Mouse (Mus musculus) frontal cortex, postnatal 10 days (tissue): ENCODE data around the gene 1700030J22Rik.

Experiments used
- DNase-seq, 2 experiments: peaks; one replicate each; pipeline ENCODE4 v3.0.0; 2022; ENCODE audit warnings: low spot score in 2 of 2, mixed read lengths in 1 of 2

1700030J22Rik gene

GRCm38 (mm10) chr8:116978631-116979256, at the start of gene 1700030J22Rik:
TSS of gene 1700030J22Rik (minus strand) at chr8:116978959.
- DNase-seq: peak; percentile 96 to 98

GRCm38 (mm10) chr8:117027601-117028000, 48.8 kb upstream of the 1700030J22Rik start:
- DNase-seq: no peak

GRCm38 (mm10) chr8:117022297-117022993, 43.7 kb upstream of the 1700030J22Rik start:
- DNase-seq: no peak

GRCm38 (mm10) chr8:117019323-117020275, 40.8 kb upstream of the 1700030J22Rik start:
- DNase-seq: peak in 1 of 2 experiments; percentile 10

- no peak for DNase-seq
Observed at GRCm38 (mm10) chr8:117017896-117018295, 39.1 kb upstream of the 1700030J22Rik start.

- DNase-seq: no peak
Observed at GRCm38 (mm10) chr8:117017006-117017405, 38.2 kb upstream of the 1700030J22Rik start.

GRCm38 (mm10) chr8:117015670-117016069, 36.9 kb upstream of the 1700030J22Rik start:
- no peak for DNase-seq

GRCm38 (mm10) chr8:117011366-117011765, 32.6 kb upstream of the 1700030J22Rik start:
- DNase-seq: no peak

- DNase-seq: no peak
Observed at GRCm38 (mm10) chr8:116994016-116994716, 15.4 kb upstream of the 1700030J22Rik start.

GRCm38 (mm10) chr8:116993095-116993867, 14.5 kb upstream of the 1700030J22Rik start, which contains the start of gene Gcsh:
TSS of gene Gcsh (minus strand) at chr8:116993537.
- DNase-seq: peak; percentile 97 to 98

- DNase-seq: no peak
Observed at GRCm38 (mm10) chr8:116992176-116992971, 13.6 kb upstream of the 1700030J22Rik start.

- DNase-seq: no peak
Observed at GRCm38 (mm10) chr8:116991241-116991640, 12.5 kb upstream of the 1700030J22Rik start.

GRCm38 (mm10) chr8:116989842-116990241, 11.1 kb upstream of the 1700030J22Rik start:
- DNase-seq: no peak

- DNase-seq: peak; percentile 23 to 37
Observed at GRCm38 (mm10) chr8:116980117-116980516, 1.4 kb upstream of the 1700030J22Rik start.

- DNase-seq: no peak
Observed at GRCm38 (mm10) chr8:116978052-116978451, 707 bp downstream of the 1700030J22Rik start.

- no peak for DNase-seq
Observed at GRCm38 (mm10) chr8:116975606-116976005, 3.2 kb downstream of the 1700030J22Rik start.

- no peak for DNase-seq
Observed at GRCm38 (mm10) chr8:116975066-116975465, 3.7 kb downstream of the 1700030J22Rik start.

GRCm38 (mm10) chr8:116969531-116969930, 9.2 kb downstream of the 1700030J22Rik start:
- no peak for DNase-seq

GRCm38 (mm10) chr8:116954415-116954814, 24.3 kb downstream of the 1700030J22Rik start:
- DNase-seq: peak; percentile 39 to 71

- DNase-seq: no peak
Observed at GRCm38 (mm10) chr8:116952428-116952827, 26.3 kb downstream of the 1700030J22Rik start.
